Mouse (Mus musculus) regulatory T cell (primary cell): Measurements from ENCODE around the gene Tmprss7.

Source experiments
- in situ Hi-C: fragments of 300-600 bp; cut with MboI, MseI; formaldehyde crosslinking; loops from one replicate; pipeline ENCODE4 v1.15.1; 2025; ENCODE audit warnings: high pct_unique_total_duplicates

The Tmprss7 gene

GRCm38 (mm10) chr16:45693558-45693957 lies at the start of gene Tmprss7:
Gene Tmprss7 (minus strand): TSS chr16:45693658.
- in situ Hi-C loops, result no loop called here

GRCm38 (mm10) chr16:45742615-45743476 lies 49.4 kb upstream of the Tmprss7 start, which contains the start of gene Abhd10:
Gene Abhd10 (minus strand): TSS chr16:45742955.
- in situ Hi-C loops, result loop anchor here (25.0 kb wide), 1 partner anchor 1406 kb away; the partner anchor contains the start of genes Sidt1 and Spice1

- in situ Hi-C loops, result loop anchor here (25.0 kb wide), 1 partner anchor 1401 kb away; the partner anchor contains the start of genes Sidt1 and Spice1
These were observed 44.4 kb upstream of the Tmprss7 start for GRCm38 (mm10) chr16:45737880-45738279.

GRCm38 (mm10) chr16:45736724-45737123 lies 43.3 kb upstream of the Tmprss7 start:
- in situ Hi-C loops, result loop anchor here (25.0 kb wide), 1 partner anchor 1399 kb away; the partner anchor contains the start of genes Sidt1 and Spice1

- in situ Hi-C loops, result loop anchor here (25.0 kb wide), 1 partner anchor 1392 kb away; the partner anchor contains the start of genes Sidt1 and Spice1
These were observed 35.7 kb upstream of the Tmprss7 start for GRCm38 (mm10) chr16:45729163-45729562.

- in situ Hi-C loops, result loop anchor here (25.0 kb wide), 1 partner anchor 1387 kb away; the partner anchor contains the start of genes Sidt1 and Spice1
These were observed 31.3 kb upstream of the Tmprss7 start for GRCm38 (mm10) chr16:45724742-45725102.

- in situ Hi-C loops, result no loop called here
These were observed 30.7 kb upstream of the Tmprss7 start, which contains the start of gene Tagln3 for GRCm38 (mm10) chr16:45724061-45724741. Gene Tagln3 (minus strand): TSS chr16:45724608.

- in situ Hi-C loops, result no loop called here
These were observed 29.9 kb upstream of the Tmprss7 start for GRCm38 (mm10) chr16:45723172-45723901.

- in situ Hi-C loops, result no loop called here
These were observed 29.0 kb upstream of the Tmprss7 start for GRCm38 (mm10) chr16:45722460-45722951.

- in situ Hi-C loops, result no loop called here
These were observed 26.7 kb upstream of the Tmprss7 start for GRCm38 (mm10) chr16:45720022-45720630.

- in situ Hi-C loops, result no loop called here
These were observed 24.8 kb upstream of the Tmprss7 start for GRCm38 (mm10) chr16:45718296-45718695.

GRCm38 (mm10) chr16:45714489-45715150 lies 21.2 kb upstream of the Tmprss7 start:
- in situ Hi-C loops, result no loop called here

- in situ Hi-C loops, result no loop called here
These were observed 20.4 kb upstream of the Tmprss7 start for GRCm38 (mm10) chr16:45713878-45714277.

- in situ Hi-C loops, result no loop called here
These were observed 19.8 kb upstream of the Tmprss7 start for GRCm38 (mm10) chr16:45713261-45713660.

GRCm38 (mm10) chr16:45711263-45711662 lies 17.8 kb upstream of the Tmprss7 start:
- in situ Hi-C loops, result no loop called here

GRCm38 (mm10) chr16:45699301-45699700 lies 5.8 kb upstream of the Tmprss7 start:
- in situ Hi-C loops, result no loop called here

GRCm38 (mm10) chr16:45697996-45698395 lies 4.5 kb upstream of the Tmprss7 start:
- in situ Hi-C loops, result no loop called here

- in situ Hi-C loops, result no loop called here
These were observed 2.1 kb upstream of the Tmprss7 start for GRCm38 (mm10) chr16:45695445-45696160.

- in situ Hi-C loops, result no loop called here
These were observed 607 bp downstream of the Tmprss7 start for GRCm38 (mm10) chr16:45692851-45693250.

GRCm38 (mm10) chr16:45690178-45690577 lies 3.3 kb downstream of the Tmprss7 start:
- in situ Hi-C loops, result no loop called here
